Mouse (Mus musculus) gastrocnemius, postnatal 14 days (tissue): ENCODE measurements around the gene Rasal1. TPM values are rescaled to one million over a fixed set of nuclear protein-coding genes. Genes with fewer than 3 reads are reported as not detected.

ENCODE experiments used
- DNase-seq: peaks from one replicate; pipeline ENCODE4 v3.0.0; 2021; ENCODE audit warnings: mixed read lengths
- intact Hi-C: fragments of 180-260 bp; cut with DNase I; formaldehyde crosslinking; loops from one replicate; pipeline ENCODE4 v1.15.1; 2025; ENCODE audit warnings: low total_unique reads
- total RNA-seq, 2 experiments: library from RNA; stranded (reverse); gene quantifications; 2 replicates each; pipeline ENCODE4 v1.2.3; 2021

Rasal1 gene
- total RNA-seq, 2 experiments from 2014 or later = not detected

DNA sequence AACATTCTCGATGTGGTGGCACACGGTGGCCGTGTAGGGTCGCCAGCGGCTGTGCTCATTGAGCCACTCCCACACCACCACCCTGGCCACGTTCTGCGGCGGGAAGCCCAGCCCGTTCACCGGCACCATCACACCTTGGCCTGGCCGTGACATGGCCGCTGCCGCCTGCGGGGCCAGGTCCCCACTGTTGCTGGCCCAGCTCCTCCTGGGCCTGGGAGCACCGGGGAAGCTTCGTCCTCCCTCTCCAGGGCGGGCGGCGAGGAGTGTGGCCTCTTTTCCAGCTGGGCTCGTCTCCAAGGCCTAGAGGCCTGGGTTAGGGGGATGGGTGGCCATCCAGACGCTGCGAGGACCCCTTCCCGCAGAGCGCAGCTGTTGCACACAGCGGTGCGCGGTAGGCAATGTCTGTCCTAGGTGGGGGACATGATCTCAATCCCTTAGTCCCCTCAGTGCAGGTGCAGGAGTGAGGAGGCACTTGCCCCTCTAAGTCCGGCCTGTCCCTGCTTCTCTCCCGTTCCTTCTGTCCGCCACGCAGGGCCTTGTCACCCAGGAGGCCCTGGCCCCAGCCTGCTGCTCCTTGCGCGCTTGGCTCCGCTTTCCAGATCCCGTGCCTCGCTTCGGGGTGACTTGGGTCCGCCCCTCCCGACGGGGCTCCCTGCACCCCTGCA lies 61.7 kb downstream of the Rasal1 start:
- intact Hi-C loops = loop anchor here (2.0 kb wide), 1 partner anchor 29 kb away; no protein-coding TSS in a partner anchor
- peak; percentile 24 for DNase-seq

- DNase-seq = no peak
- intact Hi-C loops = loop anchor here (2.0 kb wide), 1 partner anchor 30 kb away; no protein-coding TSS in a partner anchor
These were observed 62.2 kb downstream of the Rasal1 start for GRCm38 (mm10) chr5:120710826-120711248.

- DNase-seq = peak; percentile 50
- intact Hi-C loops = loop anchor here (2.0 kb wide), 1 partner anchor 31 kb away; no protein-coding TSS in a partner anchor
These were observed 62.8 kb downstream of the Rasal1 start for GRCm38 (mm10) chr5:120711416-120711815.

DNA sequence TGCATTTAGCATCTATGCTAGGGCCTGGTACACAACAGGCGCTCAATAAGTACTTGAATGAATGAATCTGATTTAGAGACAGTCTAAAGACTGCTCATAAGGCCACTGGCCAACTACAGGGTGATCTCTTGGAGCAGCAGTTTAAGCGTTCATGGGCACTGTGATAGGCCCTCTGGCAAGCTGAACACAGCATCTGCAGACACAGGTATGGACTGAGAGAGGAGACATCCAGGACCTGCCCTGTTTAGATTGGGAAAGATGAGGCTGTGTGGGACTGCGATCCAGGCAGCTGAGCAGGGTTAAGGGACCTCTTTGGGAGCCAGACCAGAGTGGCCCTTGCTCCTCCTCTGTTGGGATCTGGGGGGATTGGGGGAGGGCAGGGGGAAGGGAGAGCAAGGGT lies 63.2 kb downstream of the Rasal1 start, which contains the start of gene Dtx1:
Gene Dtx1, minus strand, starts transcription at position 101 of the 400 bp plus-strand sequence.
- intact Hi-C loops = loop anchor here (2.0 kb wide), 1 partner anchor 31 kb away; no protein-coding TSS in a partner anchor
- DNase-seq = no peak

- DNase-seq = no peak
- intact Hi-C loops = no loop called here
These were observed 64.1 kb downstream of the Rasal1 start for GRCm38 (mm10) chr5:120712721-120713120.

DNA sequence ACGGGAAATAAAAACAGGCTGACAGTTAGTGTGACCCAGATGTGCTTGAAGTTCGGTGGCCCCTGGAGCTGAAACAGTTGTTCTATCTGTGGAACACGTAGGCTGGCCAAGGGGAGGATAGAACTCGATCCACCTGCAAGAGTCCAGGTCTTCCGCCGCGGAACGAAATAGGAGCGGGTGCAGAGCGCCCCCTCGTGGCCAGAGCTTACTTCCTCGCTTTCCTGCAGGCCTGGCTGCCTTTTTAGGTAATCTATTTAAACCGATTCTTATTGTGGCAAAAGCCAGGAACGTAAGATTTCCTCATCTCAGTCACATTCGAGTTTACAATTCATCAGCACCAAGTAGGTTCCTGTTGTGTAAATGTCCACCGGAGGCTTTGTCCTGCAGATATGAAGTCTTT lies 65.7 kb downstream of the Rasal1 start:
- intact Hi-C loops = no loop called here
- DNase-seq = peak; percentile 62

DNA sequence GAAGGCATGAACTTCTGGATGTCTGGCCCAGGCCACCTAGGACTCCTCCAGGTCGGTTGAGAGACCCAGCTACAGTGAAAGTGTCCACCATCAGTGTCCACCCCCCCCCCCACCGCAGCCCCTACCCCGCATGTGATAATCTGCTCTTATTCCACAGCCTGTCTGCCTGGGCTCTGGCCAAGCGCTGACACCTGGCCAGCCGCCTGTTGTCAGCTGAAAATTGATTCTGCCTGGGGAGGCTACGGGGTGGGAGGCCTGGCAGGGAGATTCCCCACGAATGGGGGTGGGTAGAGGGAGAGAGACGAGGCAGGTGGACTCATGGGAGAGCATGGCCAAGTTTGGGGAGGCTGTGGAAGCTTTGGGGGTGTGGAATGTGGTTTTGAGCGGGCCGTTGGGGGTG lies 68.5 kb downstream of the Rasal1 start:
- DNase-seq = no peak
- intact Hi-C loops = no loop called here

DNA sequence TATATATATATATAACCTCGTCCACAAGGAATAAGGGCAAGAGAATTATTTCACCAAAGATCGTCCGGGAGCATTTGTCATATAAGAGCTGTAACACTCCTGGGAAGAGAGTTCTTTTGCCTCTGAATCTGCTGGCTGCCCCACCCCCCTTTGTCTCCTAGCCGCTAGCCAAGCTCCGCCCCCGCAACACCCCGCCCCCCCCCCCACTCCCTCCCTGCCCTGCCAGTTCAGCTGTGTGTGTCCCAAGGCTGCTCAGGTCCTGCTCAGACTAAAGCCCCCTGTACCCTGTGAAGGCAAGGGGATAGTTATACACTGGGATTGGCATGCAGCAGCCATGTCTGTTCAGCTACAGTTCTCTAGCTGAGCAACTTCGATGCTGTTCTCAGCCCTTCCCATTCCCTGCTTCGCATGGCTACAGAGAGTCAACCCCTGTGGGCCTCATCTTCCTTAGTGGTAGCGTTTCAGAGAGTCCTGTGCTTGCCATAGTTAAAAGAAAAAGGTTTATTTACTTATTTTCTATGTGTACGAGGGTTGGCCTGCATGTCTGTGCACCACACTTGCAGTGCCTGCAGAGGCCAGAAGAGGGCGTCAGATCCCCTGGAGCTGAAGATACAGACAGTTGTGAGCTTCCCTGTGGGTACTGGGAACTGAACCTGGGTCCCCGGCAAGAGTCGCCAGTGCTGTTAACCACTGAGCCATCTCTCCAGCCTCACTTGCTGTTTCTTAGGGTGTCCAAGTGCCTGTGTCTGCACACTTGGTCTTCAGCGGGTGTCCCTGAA lies 70.2 kb downstream of the Rasal1 start:
- DNase-seq = no peak
- intact Hi-C loops = no loop called here

DNA sequence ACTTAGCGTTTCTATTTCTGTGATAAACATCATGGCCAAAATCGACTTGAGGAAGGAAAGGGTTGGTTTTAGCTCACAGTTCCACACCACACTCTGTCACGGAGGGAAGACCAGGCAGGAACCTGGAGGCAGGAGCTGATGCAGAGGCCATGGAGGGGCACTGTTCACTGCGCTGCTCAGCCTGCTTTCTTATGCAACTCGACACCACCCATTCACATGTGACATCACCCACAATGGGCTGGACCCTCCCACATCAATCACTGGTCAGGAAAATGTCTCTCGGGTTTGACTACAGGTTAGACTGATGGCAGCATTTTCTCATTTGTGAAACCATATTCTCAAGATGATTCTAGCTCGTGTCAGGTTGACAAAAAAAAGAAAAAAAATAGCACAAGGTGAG lies 72.4 kb downstream of the Rasal1 start:
- intact Hi-C loops = no loop called here
- DNase-seq = no peak

GRCm38 (mm10) chr5:120725811-120726455 lies 77.3 kb downstream of the Rasal1 start:
- DNase-seq = no peak
- intact Hi-C loops = no loop called here

Other genes starting within 250 kb of the Rasal1 start
- gene Lhx5, start 217.1 kb upstream of the Rasal1 start, total RNA-seq = not detected
- under 1 TPM; 0.40 to 0.55 TPM for gene Sdsl, start 176.0 kb upstream of the Rasal1 start, total RNA-seq
- not detected for gene Sds, start 172.3 kb upstream of the Rasal1 start, total RNA-seq
- 10 to 100 TPM; 31.7 to 34.3 TPM for gene Plbd2, start 145.2 kb upstream of the Rasal1 start, total RNA-seq
- 10 to 100 TPM; 12.5 to 13.0 TPM for gene Slc8b1, start 137.6 kb upstream of the Rasal1 start, total RNA-seq
- gene Tpcn1, start 60.1 kb upstream of the Rasal1 start, total RNA-seq = 10 to 100 TPM; 47.6 to 50.9 TPM
- under 1 TPM in 1 of 2 experiments, not detected in 1; 0.13 TPM for gene Iqcd, start 59.8 kb upstream of the Rasal1 start, total RNA-seq
- 1 to 10 TPM; 4.3 to 5.3 TPM for gene Rita1, start 36.2 kb upstream of the Rasal1 start, total RNA-seq
- 10 to 100 TPM; 20.1 to 22.3 TPM for gene Ddx54, start 36.1 kb upstream of the Rasal1 start, total RNA-seq
- not detected for gene Cfap73, start 14.6 kb upstream of the Rasal1 start, total RNA-seq
- gene Dtx1, start 63.1 kb downstream of the Rasal1 start, total RNA-seq = under 1 TPM; 0.66 to 0.76 TPM
- under 1 TPM in 1 of 2 experiments, not detected in 1; 0.13 TPM for gene Oas2, start 101.0 kb downstream of the Rasal1 start, total RNA-seq
- not detected for gene Oas3, start 128.8 kb downstream of the Rasal1 start, total RNA-seq
- gene Oas1e, start 146.7 kb downstream of the Rasal1 start, total RNA-seq = not detected
- under 1 TPM; 0.35 to 0.38 TPM for gene Oas1c, start 163.7 kb downstream of the Rasal1 start, total RNA-seq
- not detected for gene Oas1f, start 198.6 kb downstream of the Rasal1 start, total RNA-seq
- gene Oas1h, start 212.6 kb downstream of the Rasal1 start, total RNA-seq = not detected
- under 1 TPM in 1 of 2 experiments, not detected in 1; 0.16 TPM for gene Oas1g, start 238.8 kb downstream of the Rasal1 start, total RNA-seq